Mouse (Mus musculus) mouse trophoblast stem cell (cell line): Measurements from ENCODE around the gene Mtap.

Experiments used
- in situ Hi-C, 2 experiments: fragments of 300-500 bp; cut with MseI, MboI; formaldehyde crosslinking; loops; 2 replicates in 1 of 2; 3 replicates in 1 of 2; pipeline ENCODE4 v1.15.1; 2025

The Mtap gene

GRCm38 (mm10) chr4:89136356-89136755 lies 566 bp upstream of the Mtap start:
- in situ Hi-C loops = no loop called here

GRCm38 (mm10) chr4:89137542-89138360 lies 829 bp downstream of the Mtap start:
- in situ Hi-C loops = no loop called here

- in situ Hi-C loops = no loop called here
These were observed 1.4 kb downstream of the Mtap start for GRCm38 (mm10) chr4:89138361-89138651.

- in situ Hi-C loops = no loop called here
These were observed 3.9 kb downstream of the Mtap start for GRCm38 (mm10) chr4:89140832-89141231.

GRCm38 (mm10) chr4:89145409-89145808 lies 8.5 kb downstream of the Mtap start:
- in situ Hi-C loops = loop anchor here (5.0 kb wide), 1 partner anchor 377 kb away; no protein-coding TSS in a partner anchor

DNA sequence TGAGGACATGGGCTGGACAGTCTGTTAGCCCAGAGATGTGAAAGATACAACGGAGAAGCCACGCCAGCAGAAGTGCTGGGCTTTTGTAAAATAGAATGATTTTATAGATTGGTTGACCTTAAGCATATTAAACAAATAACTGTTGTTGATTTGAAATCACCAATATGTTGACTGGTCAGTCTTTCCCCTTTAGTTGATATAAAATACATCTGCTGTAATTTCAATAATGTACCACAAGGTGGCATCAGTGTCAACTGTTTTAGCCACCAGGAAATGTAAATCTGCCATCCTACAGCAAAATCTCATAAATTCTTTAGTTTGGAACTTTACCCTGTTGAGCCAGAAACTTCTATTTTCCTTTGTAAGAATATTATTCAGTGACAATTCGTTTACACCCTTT lies 9.4 kb downstream of the Mtap start:
- in situ Hi-C loops = loop anchor here (5.0 kb wide), 1 partner anchor 376 kb away; no protein-coding TSS in a partner anchor

DNA sequence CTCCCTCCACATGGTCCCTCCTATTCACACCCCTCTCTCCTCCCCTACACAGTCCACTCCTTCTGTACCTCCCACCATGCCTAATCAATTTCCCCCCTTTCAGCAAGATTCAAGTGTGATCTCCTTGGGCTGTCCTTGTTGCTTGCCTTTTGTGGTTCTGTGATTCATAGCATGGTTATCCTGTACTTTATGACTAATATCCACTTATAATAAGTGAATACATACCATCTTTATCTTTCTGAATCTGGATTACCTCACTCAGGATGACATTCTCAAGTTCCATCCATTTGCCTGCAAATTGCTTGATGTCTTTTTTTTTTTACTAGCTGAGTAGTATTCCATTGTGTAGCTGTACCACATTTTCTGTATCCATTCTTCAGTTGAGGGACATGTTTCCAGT lies 12.3 kb downstream of the Mtap start:
- in situ Hi-C loops = loop anchor here (5.0 kb wide), 1 partner anchor 373 kb away; no protein-coding TSS in a partner anchor

GRCm38 (mm10) chr4:89161389-89161788 lies 24.5 kb downstream of the Mtap start:
- in situ Hi-C loops = loop anchor here (25.0 kb wide), 1 partner anchor 126 kb away; the partner anchor contains the start of gene Cdkn2a (in 2 of the 2)

DNA sequence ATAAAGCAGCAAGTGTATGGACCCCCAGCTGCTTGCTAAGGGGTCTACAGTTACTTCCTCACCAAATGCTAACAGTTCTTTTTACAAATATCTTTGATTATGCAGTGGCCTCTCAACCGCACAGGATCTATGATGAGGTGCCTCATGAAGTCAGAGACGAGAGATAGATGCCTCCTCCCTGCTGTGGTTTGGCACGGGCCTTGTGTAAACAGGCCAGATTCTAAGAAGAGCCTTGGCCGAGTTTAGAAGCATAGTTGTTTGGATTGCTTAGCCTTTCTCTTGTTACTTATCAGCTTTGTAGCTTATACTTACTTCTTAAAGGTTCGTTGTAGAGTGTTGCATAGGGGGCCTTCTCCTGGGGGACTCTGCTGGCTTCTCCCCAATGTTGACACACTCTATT lies 25.6 kb downstream of the Mtap start:
- in situ Hi-C loops = loop anchor here (25.0 kb wide), 1 partner anchor 125 kb away; the partner anchor contains the start of gene Cdkn2a (in 2 of the 2)

GRCm38 (mm10) chr4:89163613-89164012 lies 26.7 kb downstream of the Mtap start:
- in situ Hi-C loops = loop anchor here (25.0 kb wide), 1 partner anchor 124 kb away; the partner anchor contains the start of gene Cdkn2a (in 2 of the 2)

DNA sequence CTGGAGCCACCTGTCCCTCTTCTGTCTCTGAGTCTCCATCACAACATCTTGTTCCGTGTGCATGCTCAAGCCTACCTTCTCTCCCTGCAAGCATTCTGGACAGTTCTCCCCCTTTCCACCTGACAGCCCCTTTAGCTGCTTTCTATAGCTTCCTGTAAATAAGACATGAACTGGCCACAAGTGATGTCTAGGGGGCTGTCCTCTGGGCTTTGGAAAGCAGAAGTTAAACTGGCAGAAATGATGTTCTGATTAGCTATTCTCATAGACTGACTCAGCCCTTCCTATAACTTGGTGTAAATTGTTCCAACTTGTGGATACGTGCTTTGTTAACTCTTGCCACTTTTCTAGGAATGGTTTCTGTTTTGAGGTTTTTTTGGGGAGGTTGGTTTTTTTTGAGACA lies 27.8 kb downstream of the Mtap start:
- in situ Hi-C loops = loop anchor here (25.0 kb wide), 1 partner anchor 123 kb away; the partner anchor contains the start of gene Cdkn2a (in 2 of the 2)

DNA sequence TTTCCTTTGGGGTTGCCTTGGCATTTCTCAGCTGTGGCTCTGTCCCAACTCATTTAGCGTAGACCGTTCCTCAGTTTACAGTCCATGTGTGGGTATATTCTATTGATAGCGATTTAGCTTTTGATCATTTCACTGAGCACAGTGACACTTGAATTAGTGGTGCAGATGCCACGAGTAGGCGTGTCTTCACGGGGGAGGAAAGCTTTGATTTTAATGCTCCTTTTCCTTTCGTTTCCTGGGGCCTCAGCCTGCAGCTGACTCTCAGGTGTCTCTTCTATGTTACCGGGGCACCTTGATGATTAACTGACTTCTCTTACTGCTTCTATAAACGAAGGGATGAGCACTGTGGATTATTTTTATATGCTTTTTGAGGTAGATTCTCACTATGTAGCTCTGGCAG lies 32.0 kb downstream of the Mtap start:
- in situ Hi-C loops = loop anchor here (25.0 kb wide), 1 partner anchor 118 kb away; the partner anchor contains the start of gene Cdkn2a (in 2 of the 2)

- in situ Hi-C loops = loop anchor here (25.0 kb wide), 1 partner anchor 118 kb away; the partner anchor contains the start of gene Cdkn2a (in 2 of the 2)
These were observed 32.8 kb downstream of the Mtap start for GRCm38 (mm10) chr4:89169739-89170138.

GRCm38 (mm10) chr4:89170931-89171330 lies 34.0 kb downstream of the Mtap start:
- in situ Hi-C loops = loop anchor here (25.0 kb wide), 1 partner anchor 116 kb away; the partner anchor contains the start of gene Cdkn2a (in 2 of the 2)

DNA sequence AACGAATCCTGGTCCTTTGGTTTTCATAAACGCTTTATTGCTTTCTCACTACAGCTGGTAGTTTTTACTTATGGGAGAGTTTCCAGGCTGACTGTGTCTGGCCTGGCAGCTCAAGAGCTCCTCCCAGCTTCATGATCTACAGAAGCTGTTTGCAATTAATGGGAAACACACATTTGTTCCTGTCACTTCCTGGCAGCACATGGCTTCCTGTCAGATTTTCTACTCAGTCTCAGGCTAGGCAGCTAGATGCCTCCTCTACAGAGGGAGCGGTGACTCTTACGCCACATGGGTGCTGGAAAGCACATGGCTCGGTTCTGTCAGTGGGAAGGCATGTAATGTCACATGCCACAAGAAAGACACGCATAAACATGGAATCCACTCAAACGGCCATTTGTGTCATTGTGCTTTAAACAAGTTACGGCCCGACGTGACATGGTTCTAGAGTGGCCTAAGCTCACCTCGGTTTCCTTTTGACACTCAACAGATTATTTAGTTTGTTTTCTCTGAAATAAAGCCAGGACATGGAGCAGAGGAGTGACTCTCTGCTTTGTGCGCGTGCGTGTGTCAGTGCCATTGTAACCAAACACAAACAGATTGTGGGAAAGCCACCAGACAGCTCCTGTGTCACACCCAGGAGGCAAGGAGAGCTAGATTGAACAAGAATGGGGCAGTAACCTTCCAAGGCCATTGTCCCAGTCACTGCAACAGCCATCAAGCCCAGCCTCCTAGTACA lies 36.1 kb downstream of the Mtap start:
- in situ Hi-C loops = loop anchor here (25.0 kb wide), 1 partner anchor 114 kb away; the partner anchor contains the start of gene Cdkn2a (in 2 of the 2)

- in situ Hi-C loops = no loop called here
These were observed 40.8 kb downstream of the Mtap start for GRCm38 (mm10) chr4:89177514-89178307.

DNA sequence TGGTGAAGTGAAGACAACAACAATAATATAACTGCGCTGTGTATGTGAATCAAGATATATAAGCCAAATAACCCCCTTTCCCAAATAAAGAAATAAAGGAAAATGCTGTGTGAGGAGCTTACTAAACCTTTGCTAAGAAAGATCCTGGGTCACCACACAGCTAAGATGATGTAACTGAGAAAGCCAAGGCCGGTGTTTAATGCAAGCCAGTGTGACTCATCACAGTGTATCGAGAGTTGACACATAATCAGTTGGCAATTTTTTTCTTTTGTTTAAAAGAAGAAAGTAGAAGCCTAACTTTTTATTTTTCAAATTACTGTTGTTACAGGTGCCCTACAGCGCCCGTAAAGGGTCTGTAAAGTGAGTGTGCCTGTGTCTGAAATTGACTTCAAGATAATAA lies 43.2 kb downstream of the Mtap start:
- in situ Hi-C loops = no loop called here

- in situ Hi-C loops = no loop called here
These were observed 44.7 kb downstream of the Mtap start for GRCm38 (mm10) chr4:89181656-89182055.

GRCm38 (mm10) chr4:89182486-89182885 lies 45.6 kb downstream of the Mtap start:
- in situ Hi-C loops = no loop called here

GRCm38 (mm10) chr4:89195481-89195880 lies 58.6 kb downstream of the Mtap start:
- in situ Hi-C loops = no loop called here

DNA sequence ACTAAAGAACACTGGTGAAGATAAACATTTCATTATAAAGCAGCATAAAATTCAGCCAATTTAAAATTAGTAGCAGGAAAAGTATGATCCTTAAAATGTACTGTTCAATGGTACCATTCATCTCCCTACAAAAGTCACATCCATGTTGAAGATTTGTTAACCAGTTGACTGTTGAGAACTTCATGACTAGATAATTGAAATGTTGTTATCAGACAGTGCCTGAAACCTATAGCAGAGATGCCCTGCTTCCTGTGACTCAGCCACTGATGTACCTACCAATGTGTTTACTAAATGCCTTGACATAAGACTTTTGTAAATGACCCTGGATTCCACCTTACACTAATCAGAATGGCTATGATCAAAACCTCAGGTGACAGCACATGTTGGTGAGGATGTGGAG lies 60.2 kb downstream of the Mtap start:
- in situ Hi-C loops = no loop called here
